Mouse (Mus musculus): ENCODE results near the gene Cyth2. TPM values are rescaled to one million over a fixed set of nuclear protein-coding genes. Genes with fewer than 3 reads are reported as not detected.
A peak's percentile ranks its signal among the peaks of the same experiment; 100 is the strongest.

Gene Cyth2
- polyA plus RNA-seq, 1 experiment from 2014 or later: 224 TPM

DNA sequence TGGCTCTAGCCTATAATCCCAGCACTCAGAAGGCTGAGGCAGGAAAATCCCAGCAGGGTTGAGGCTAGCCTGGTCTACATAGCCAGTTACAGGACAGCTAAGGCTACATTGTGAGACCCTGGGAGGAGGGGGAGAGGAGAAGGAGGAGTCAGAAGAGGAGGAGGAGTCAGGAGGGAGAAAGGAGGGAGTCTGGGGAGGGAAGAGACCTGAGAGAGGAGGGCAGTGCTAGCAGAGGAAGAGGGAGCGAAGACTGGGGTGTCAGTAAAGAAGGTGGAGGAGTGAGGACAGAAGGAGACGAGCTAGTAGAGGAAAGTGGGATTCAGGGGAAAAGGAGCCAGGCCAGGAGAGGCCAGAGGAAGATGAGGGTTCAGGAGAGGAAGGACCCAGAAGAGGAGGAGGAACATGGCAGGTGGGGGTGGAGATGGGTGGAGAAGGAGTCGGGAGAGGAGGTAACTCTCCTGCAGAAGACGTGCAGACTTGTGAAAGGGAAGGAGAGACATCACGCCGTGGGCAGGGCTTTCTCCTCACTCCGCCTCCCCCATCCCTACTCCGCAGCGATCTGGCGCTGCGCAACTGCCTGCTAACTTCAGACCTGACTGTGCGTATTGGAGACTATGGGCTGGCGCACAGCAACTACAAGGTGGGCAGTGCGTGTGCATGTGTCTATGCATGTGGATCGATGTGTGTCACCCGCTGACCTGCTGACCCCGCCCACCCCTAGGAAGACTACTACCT, 22.5 kb downstream of the Cyth2 start:
- H3K27ac ChIP-seq (ENCODE audit: low read depth, low read length): no peak overlapping the region
- ATAC-seq (ENCODE audit: low FRiP score) (no peak), DNase-seq (ENCODE audit: low spot score, missing footprints) (peak; percentile 74)
- no peaks in the 10 kb centered on the region for H3K9me3 ChIP-seq (ENCODE audit: control insufficient read depth, low read length)
- 77% methylated on average over 17 of the region's 17 CpGs for WGBS
- no peak overlapping the region for H3K4me2 ChIP-seq
- peaks cover 2% of the 10 kb centered on the region for H3K27me3 ChIP-seq (ENCODE audit: control insufficient read depth, insufficient read depth, low read length)
- H3K9ac ChIP-seq (ENCODE audit: low read length): no peak overlapping the region
- H3K4me1 ChIP-seq (ENCODE audit: control insufficient read depth, insufficient read depth, low read length): peaks cover 5% of the 10 kb centered on the region; the same call in 1 of the 2 replicates
- H3K36me3 ChIP-seq (ENCODE audit: control insufficient read depth, insufficient read depth, low read length): peaks cover 34% of the 10 kb centered on the region
- H3K4me3 ChIP-seq (ENCODE audit: low read depth, low read length): no peak overlapping the region

DNA sequence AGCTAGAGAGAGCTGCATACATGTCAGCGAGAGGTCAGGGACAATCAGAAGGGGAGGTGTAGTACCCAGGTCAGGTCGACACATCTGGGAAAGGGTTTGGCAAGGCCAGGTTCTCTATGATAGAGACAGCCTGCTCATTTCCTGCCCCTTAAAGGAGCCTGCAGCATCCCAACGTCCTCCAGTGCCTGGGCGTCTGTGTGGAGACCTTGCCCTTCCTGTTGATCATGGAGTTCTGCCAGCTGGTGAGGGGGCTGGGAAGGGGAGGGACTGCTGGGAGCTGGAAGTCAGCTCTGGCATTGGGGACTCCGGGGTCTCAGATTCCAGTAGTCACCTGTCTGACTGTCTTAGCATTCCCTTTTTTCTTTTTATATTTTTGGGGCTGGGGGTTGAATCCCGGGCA, 23.7 kb downstream of the Cyth2 start:
- peaks cover 32% of the 10 kb centered on the region for H3K36me3 ChIP-seq (ENCODE audit: control insufficient read depth, insufficient read depth, low read length)
- H3K4me2 ChIP-seq: no peak overlapping the region
- H3K9ac ChIP-seq (ENCODE audit: low read length): no peak overlapping the region
- no peak overlapping the region for H3K4me3 ChIP-seq (ENCODE audit: low read depth, low read length)
- H3K4me1 ChIP-seq (ENCODE audit: control insufficient read depth, insufficient read depth, low read length): peaks cover 10% of the 10 kb centered on the region; the same call in 1 of the 2 replicates
- ATAC-seq (ENCODE audit: low FRiP score) (no peak), DNase-seq (ENCODE audit: low spot score, missing footprints) (peak; percentile 35)
- WGBS: 85% methylated on average over 6 of the region's 6 CpGs
- H3K27ac ChIP-seq (ENCODE audit: low read depth, low read length): no peak overlapping the region
- H3K9me3 ChIP-seq (ENCODE audit: control insufficient read depth, low read length): no peaks in the 10 kb centered on the region
- peaks cover 2% of the 10 kb centered on the region for H3K27me3 ChIP-seq (ENCODE audit: control insufficient read depth, insufficient read depth, low read length)

DNA sequence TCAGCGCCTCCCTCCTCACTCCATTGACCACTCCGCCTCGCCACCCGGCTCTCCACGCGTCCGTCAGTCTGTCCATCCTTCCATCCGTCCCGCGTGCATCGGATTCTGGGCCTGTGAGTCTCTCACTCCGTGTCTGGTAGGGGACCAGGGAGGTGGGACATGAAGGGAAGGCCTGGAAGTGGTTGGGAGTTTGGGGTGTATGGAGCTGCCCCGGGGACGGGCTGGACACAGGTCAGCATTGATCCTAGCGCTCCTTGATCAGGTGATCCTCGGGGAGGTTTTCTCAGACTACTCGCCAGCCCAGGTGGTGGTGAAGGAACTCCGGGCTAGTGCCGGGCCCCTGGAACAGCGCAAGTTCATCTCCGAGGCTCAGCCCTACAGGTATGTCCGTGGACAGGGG, 26.7 kb downstream of the Cyth2 start:
- Histone ChIP-seq H3K4me3 (ENCODE audit: low read depth, low read length) (no peak overlapping the region), H3K4me2 (no peak overlapping the region), H3K27me3 (ENCODE audit: control insufficient read depth, insufficient read depth, low read length) (peaks cover 2% of the 10 kb centered on the region), H3K36me3 (ENCODE audit: control insufficient read depth, insufficient read depth, low read length) (peaks cover 17% of the 10 kb centered on the region), H3K9me3 (ENCODE audit: control insufficient read depth, low read length) (no peaks in the 10 kb centered on the region), H3K9ac (ENCODE audit: low read length) (no peak overlapping the region), H3K4me1 (ENCODE audit: control insufficient read depth, insufficient read depth, low read length) (peaks cover 21% of the 10 kb centered on the region), H3K27ac (ENCODE audit: low read depth, low read length) (no peak overlapping the region)
- ATAC-seq (ENCODE audit: low FRiP score): no peak
- 88% methylated on average over 22 of the region's 22 CpGs for WGBS
- peak; percentile 65 for DNase-seq (ENCODE audit: low spot score, missing footprints)

DNA sequence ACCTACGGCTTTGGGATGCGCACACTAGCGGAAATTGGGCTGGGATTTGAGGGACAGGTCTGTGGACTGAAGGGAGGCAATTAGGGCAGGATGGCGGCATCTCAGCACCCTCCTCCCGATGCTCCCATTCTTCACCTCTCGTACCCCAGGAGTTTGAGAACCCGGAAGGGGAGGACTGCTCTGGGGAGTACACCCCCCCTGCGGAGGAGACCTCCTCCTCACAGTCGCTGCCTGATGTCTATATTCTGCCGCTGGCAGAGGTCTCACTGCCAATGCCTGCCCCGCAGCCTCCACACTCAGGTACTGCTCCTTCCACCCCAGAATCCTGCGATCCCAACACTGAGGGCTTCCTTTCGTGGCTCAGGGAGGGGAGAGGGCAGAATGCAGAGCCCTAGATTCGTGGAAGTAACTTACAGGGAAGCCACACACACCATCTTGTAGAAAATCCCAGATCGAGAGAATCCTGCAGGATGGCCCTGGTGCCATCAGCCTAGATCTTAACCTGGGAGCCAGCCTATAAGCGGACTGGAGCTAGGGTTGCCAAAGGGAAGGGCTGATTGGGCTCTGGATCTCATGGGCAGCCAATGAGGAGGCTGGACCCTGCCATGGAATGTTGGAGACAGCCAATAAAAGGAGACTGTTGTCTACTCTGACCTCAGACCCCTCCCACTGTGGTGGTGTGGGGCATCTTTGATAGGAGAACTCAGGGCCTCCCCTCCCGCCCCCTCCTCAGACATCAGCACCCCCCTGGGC, 27.5 kb downstream of the Cyth2 start:
- DNase-seq (ENCODE audit: low spot score, missing footprints) (peak; percentile 84), ATAC-seq (ENCODE audit: low FRiP score) (peak; percentile 20)
- no peaks in the 10 kb centered on the region for H3K9me3 ChIP-seq (ENCODE audit: control insufficient read depth, low read length)
- peak overlapping the region; percentile 79 for H3K4me2 ChIP-seq
- H3K27ac ChIP-seq (ENCODE audit: low read depth, low read length): no peak overlapping the region
- WGBS: 10% methylated on average over 17 of the region's 17 CpGs
- H3K4me1 ChIP-seq (ENCODE audit: control insufficient read depth, insufficient read depth, low read length): peaks cover 21% of the 10 kb centered on the region
- peaks cover 15% of the 10 kb centered on the region for H3K36me3 ChIP-seq (ENCODE audit: control insufficient read depth, insufficient read depth, low read length)
- peak overlapping the region; percentile 82 for H3K9ac ChIP-seq (ENCODE audit: low read length)
- H3K27me3 ChIP-seq (ENCODE audit: control insufficient read depth, insufficient read depth, low read length): peaks cover 2% of the 10 kb centered on the region; the same call in 1 of the 2 replicates
- peak overlapping the region; percentile 71 for H3K4me3 ChIP-seq (ENCODE audit: low read depth, low read length)

DNA sequence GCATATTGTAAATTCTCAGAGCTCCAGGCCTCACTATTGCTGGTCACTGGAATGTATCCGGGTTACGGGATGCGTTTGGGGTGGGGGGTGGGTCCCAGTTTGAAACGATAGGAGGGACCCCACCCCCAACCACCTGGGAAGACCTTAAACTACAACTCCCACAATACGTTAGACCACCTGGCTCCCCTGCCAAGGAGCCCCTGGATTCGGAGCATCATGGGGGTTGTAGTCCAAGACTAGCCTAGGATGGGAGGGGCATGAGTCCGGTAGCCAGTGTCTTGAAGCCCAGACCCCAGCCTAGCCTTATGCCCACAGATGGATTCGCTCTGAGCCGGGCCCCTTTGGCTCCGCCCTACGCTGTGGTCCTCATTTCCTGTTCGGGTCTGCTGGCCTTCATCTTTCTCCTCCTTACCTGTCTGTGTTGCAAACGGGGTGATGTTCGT, 28.2 kb downstream of the Cyth2 start:
- ATAC-seq (ENCODE audit: low FRiP score) (peak; percentile 62), DNase-seq (ENCODE audit: low spot score, missing footprints) (peak; percentile 97)
- peak overlapping the region; percentile 82 for H3K9ac ChIP-seq (ENCODE audit: low read length)
- peak overlapping the region; percentile 71 for H3K4me3 ChIP-seq (ENCODE audit: low read depth, low read length)
- H3K4me1 ChIP-seq (ENCODE audit: control insufficient read depth, insufficient read depth, low read length): peaks cover 21% of the 10 kb centered on the region
- WGBS: 2% methylated on average over 14 of the region's 14 CpGs
- H3K36me3 ChIP-seq (ENCODE audit: control insufficient read depth, insufficient read depth, low read length): peaks cover 14% of the 10 kb centered on the region
- peaks cover 2% of the 10 kb centered on the region; the same call in 1 of the 2 replicates for H3K27me3 ChIP-seq (ENCODE audit: control insufficient read depth, insufficient read depth, low read length)
- H3K9me3 ChIP-seq (ENCODE audit: control insufficient read depth, low read length): no peaks in the 10 kb centered on the region
- H3K4me2 ChIP-seq: peak overlapping the region; percentile 79
- H3K27ac ChIP-seq (ENCODE audit: low read depth, low read length): peak overlapping the region; percentile 85

DNA sequence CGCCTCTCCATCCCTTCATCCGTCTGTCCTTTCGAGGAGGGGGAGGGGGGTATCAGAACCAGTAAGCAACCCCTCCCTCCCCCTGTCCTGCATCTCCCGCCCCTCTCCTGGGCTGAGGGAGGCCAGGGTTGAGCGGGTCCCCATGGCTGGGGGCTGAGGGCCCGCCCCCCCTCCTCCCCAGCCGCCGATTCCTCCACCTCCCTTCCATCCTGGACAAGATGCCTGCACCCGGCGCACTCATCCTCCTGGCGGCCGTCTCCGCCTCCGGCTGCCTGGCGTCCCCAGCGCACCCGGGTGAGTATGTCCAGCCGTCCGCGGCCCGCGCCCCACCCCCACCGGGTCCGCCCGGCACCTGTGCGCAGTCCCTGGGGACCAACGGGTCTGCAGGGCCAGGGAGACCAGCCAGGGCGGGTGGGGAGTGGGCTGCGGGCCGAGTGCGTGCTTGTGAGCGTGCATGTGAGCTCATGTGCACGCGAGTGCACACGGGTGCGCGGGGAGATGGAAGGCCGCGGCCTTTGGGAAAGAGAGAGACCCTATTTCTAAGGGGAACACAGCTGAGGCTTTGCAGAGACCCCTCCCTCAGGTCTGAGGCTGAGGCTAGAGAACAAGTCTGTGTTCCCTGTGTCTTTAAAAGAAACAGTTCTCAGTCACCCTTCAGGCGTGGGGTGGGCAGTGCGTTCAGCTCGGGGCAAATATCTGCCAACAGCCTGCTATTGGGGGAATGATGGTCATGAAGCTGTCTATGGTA, 28.8 kb downstream of the Cyth2 start:
- DNase-seq (ENCODE audit: low spot score, missing footprints) (no peak), ATAC-seq (ENCODE audit: low FRiP score) (peak; percentile 65)
- Histone ChIP-seq H3K36me3 (ENCODE audit: control insufficient read depth, insufficient read depth, low read length) (peaks cover 13% of the 10 kb centered on the region), H3K9me3 (ENCODE audit: control insufficient read depth, low read length) (no peaks in the 10 kb centered on the region), H3K27me3 (ENCODE audit: control insufficient read depth, insufficient read depth, low read length) (peaks cover 2% of the 10 kb centered on the region; the same call in 1 of the 2 replicates), H3K4me3 (ENCODE audit: low read depth, low read length) (peak overlapping the region; percentile 71), H3K4me2 (peak overlapping the region; percentile 79), H3K9ac (ENCODE audit: low read length) (peak overlapping the region; percentile 82), H3K27ac (ENCODE audit: low read depth, low read length) (peak overlapping the region; percentile 85), H3K4me1 (ENCODE audit: control insufficient read depth, insufficient read depth, low read length) (peaks cover 21% of the 10 kb centered on the region)
- under 1% methylated on average over 35 of the region's 42 CpGs for WGBS

DNA sequence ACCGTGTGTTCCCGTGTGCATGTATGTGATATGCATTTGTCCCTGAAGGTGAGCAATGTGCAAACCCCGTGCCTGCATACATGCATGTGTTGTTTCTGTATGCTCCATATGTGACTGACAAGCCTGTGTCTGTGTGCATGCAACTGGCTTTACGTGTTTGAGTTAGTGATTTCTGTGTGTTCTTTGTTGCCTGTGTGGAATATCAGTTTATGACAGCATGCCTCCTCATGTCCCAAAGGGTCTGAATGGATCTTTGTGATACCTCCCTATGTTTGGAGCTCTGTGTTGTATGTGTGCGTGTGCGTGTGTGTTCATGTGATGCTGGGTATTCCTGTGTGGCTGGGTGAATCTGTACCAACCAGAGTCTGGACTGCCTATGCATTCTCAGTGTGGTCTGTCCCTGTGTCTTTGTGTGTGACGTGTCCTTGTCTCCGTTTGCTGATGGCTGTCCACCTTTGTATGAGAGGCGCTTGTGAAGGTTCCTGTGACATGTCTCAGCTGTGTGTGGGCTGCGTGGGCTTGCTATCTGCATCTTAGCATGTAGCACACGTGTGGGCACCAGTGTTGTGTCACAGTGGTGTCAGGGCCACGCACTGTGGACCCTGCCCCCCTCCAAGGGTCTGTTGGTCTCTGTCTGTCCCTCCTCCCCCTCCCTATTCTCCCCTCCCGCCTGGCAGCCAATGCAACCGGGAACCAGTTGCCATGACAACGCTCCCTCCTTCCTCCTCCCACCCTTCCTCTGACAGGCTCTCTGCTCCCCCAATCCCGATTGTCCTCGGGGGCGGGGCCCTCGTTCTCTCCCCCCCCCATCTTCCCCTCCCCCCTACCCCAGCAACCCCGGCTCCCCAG, 29.6 kb downstream of the Cyth2 start, which contains the start of gene Sult2b1:
TSS of gene Sult2b1 (minus strand) at position 146 of the 849 bp plus-strand sequence.
- no peaks in the 10 kb centered on the region for H3K9me3 ChIP-seq (ENCODE audit: control insufficient read depth, low read length)
- peak; percentile 98 for DNase-seq (ENCODE audit: low spot score, missing footprints)
- H3K27me3 ChIP-seq (ENCODE audit: control insufficient read depth, insufficient read depth, low read length): peaks cover 2% of the 10 kb centered on the region; the same call in 1 of the 2 replicates
- H3K9ac ChIP-seq (ENCODE audit: low read length): peak within 1 kb of the TSS; percentile 82
- peaks cover 6% of the 10 kb centered on the region for H3K36me3 ChIP-seq (ENCODE audit: control insufficient read depth, insufficient read depth, low read length)
- ATAC-seq (ENCODE audit: low FRiP score): peak; percentile 71
- H3K27ac ChIP-seq (ENCODE audit: low read depth, low read length): peak within 1 kb of the TSS; percentile 85
- H3K4me3 ChIP-seq (ENCODE audit: low read depth, low read length): peak within 1 kb of the TSS; percentile 71
- H3K4me1 ChIP-seq (ENCODE audit: control insufficient read depth, insufficient read depth, low read length): peaks cover 21% of the 10 kb centered on the region
- WGBS: 24% methylated on average over 20 of the region's 20 CpGs
- peak within 1 kb of the TSS; percentile 79 for H3K4me2 ChIP-seq

DNA sequence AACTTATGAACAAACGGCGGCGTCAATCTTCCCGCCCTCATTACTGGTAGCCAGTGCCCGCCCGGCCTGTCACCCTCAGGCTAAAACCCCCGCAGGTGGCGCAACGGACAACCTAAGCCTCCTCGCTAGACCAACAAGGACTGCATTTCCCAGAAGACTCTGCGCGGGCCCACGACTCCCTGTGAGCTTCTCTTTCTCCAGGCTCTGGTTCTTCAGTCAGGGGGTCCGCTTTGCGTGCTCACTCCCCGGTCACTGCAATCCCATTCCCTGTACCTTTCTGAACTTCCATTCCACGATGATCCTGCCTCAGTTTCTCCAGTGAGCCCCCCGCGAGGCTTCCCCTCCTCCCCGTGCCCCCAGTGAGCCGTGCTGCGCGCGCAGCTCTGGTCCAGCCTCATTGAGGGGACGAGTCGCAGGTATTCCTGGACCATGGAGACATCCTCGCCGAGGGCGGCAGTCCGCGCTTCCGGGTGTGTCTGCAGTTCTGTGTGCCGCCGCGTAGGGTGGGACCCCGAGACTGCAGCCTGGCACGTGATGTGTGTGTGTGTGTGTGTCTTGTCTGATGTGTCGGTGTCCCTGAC, 30.8 kb downstream of the Cyth2 start, which contains the start of gene Lmtk3:
TSS of gene Lmtk3 (plus strand) at position 228 of the 581 bp plus-strand sequence.
- Histone ChIP-seq H3K36me3 (ENCODE audit: control insufficient read depth, insufficient read depth, low read length) (peaks cover 3% of the 10 kb centered on the region; the same call in 1 of the 2 replicates), H3K4me1 (ENCODE audit: control insufficient read depth, insufficient read depth, low read length) (peaks cover 24% of the 10 kb centered on the region), H3K27ac (ENCODE audit: low read depth, low read length) (peak within 1 kb of the TSS; percentile 85), H3K4me3 (ENCODE audit: low read depth, low read length) (peak within 1 kb of the TSS; percentile 71), H3K9ac (ENCODE audit: low read length) (peak within 1 kb of the TSS; percentile 82), H3K27me3 (ENCODE audit: control insufficient read depth, insufficient read depth, low read length) (peaks cover 2% of the 10 kb centered on the region; the same call in 1 of the 2 replicates), H3K9me3 (ENCODE audit: control insufficient read depth, low read length) (no peaks in the 10 kb centered on the region), H3K4me2 (peak within 1 kb of the TSS; percentile 79)
- 0% methylated on average over 38 of the region's 38 CpGs for WGBS
- DNase-seq (ENCODE audit: low spot score, missing footprints) (peak; percentile 97), ATAC-seq (ENCODE audit: low FRiP score) (peak; percentile 23)

Measured in midbrain, embryonic 11.5 days (tissue).